Mouse (Mus musculus) heart, postnatal 25 days (tissue): ENCODE data around the gene Serpinb9b. TPM values are rescaled to one million over a fixed set of nuclear protein-coding genes. Genes with fewer than 3 reads are reported as not detected.

Experiments
- DNase-seq: peaks from one replicate; pipeline ENCODE4 v3.0.0; 2022; ENCODE audit warnings: low spot score
- intact Hi-C: fragments of 180-260 bp; cut with DNase I; formaldehyde crosslinking; loops from one replicate; pipeline ENCODE4 v1.15.1; 2025
- total RNA-seq, 2 experiments: library from RNA; stranded (reverse); gene quantifications; 2 replicates each; pipeline ENCODE4 v1.2.3; 2021

Serpinb9b gene
- total RNA-seq, 2 experiments from 2014 or later: 0.20 TPM; not detected in 1

DNA sequence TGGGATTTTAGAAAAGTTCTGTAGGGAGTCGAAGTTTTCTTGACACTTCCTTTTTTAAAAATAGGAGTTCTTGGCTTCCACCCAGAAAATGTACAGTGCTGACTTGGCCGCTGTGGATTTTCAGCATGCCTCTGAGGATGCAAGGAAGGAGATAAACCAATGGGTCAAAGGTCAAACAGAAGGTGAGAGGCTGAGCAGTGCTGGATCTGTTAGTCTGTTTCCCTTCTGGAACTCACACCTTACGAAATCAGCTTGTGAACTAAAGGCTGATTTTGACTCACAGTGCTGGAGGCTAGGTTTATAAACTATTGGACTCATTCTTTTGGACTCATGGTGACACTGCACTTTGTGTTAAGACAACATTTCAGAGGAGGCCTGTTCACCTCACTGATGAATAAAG, 62.4 kb downstream of the Serpinb9b start:
- no peak for DNase-seq
- intact Hi-C loops: no loop called here

DNA sequence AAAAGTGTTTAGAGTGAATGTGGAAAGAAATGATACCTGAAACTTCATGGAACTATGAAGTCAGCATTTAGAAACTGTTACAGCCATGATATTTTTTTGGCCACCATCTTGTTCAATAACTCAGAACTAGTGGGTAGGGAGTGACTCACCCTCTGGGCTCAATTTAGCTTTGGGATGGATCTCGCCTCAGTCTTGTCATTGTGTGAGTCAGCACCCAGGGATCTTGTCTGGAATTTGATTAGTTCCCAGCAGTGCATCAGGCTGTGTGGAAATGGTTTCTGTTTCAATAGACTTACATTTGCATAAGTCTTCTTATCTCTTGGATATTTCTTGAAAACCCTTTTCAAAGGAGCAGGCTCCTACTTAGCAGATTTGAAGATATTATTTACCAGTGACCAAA, 63.3 kb downstream of the Serpinb9b start:
- intact Hi-C loops: no loop called here
- no peak for DNase-seq

DNA sequence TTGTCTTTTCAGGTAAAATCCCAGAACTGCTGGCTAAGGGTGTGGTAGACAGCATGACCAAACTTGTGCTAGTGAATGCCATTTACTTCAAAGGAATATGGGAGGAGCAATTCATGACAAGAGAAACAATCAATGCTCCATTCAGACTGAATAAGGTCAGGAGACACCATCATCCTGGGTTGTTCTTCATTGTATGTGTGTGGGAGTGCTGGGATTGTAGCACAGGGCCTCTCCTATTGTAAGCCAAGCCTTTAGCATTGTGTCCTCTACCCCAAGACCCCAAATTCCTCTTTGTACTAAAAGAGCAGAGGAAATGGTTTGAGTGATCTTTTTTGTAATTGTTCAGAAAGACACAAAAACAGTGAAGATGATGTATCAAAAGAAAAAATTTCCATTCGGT, 64.1 kb downstream of the Serpinb9b start:
- DNase-seq: no peak
- intact Hi-C loops: no loop called here

Other genes starting within 250 kb of the Serpinb9b start
- gene Mylk4, start 243.5 kb upstream of the Serpinb9b start, total RNA-seq: 100 to 1,000 TPM; 303 to 406 TPM
- gene Wrnip1, start 225.4 kb upstream of the Serpinb9b start, total RNA-seq: 10 to 100 TPM; 18.5 to 27.1 TPM
- not detected for gene D930007J09Rik, start 224.6 kb upstream of the Serpinb9b start, total RNA-seq
- 1 to 10 TPM; 4.0 to 5.6 TPM for gene Serpinb1a, start 176.2 kb upstream of the Serpinb9b start, total RNA-seq
- gene Serpinb1c, start 129.2 kb upstream of the Serpinb9b start, total RNA-seq: 1 to 10 TPM in 1 of 2 experiments, under 1 TPM in 1; 0.84 to 2.3 TPM
- gene Serpinb6b, start 62.2 kb upstream of the Serpinb9b start, total RNA-seq: 10 to 100 TPM; 32.7 to 37.4 TPM
- 1 to 10 TPM; 9.0 to 9.8 TPM for gene Serpinb9, start 24.2 kb upstream of the Serpinb9b start, total RNA-seq
- not detected for gene Serpinb1b, start 51.2 kb downstream of the Serpinb9b start, total RNA-seq
- gene Serpinb9c, start 132.3 kb downstream of the Serpinb9b start, total RNA-seq: not detected
- not detected for gene Serpinb9d, start 165.5 kb downstream of the Serpinb9b start, total RNA-seq
- not detected for gene Serpinb9e, start 222.2 kb downstream of the Serpinb9b start, total RNA-seq